Mouse (Mus musculus): ENCODE measurements around the gene Adam19. TPM values are rescaled to one million over a fixed set of nuclear protein-coding genes. Genes with fewer than 3 reads are reported as not detected.

Adam19 gene
- polyA plus RNA-seq, 1 experiment from 2014 or later, result 6.5 TPM

DNA sequence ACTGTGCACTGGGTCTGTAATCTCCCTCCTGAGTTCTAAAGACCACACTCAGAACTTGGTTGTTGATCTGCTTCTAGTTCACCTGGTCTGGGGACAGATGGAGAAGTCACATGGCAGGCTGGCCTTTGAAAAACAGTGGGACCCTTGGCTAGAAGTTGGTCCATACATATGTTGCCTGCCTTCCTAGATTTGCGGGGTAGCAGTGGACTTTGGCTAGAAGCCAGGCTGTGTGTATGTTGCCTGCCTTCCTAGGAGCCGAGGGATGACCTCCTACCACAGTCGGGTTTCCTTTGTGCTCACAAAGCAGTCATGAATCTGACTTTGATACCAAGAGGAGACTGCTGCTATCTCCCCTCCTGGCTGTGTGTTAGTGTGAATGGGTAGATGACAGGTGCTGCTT lies 41.3 kb downstream of the Adam19 start:
- DNase-seq (ENCODE audit: low spot score), result no peak

DNA sequence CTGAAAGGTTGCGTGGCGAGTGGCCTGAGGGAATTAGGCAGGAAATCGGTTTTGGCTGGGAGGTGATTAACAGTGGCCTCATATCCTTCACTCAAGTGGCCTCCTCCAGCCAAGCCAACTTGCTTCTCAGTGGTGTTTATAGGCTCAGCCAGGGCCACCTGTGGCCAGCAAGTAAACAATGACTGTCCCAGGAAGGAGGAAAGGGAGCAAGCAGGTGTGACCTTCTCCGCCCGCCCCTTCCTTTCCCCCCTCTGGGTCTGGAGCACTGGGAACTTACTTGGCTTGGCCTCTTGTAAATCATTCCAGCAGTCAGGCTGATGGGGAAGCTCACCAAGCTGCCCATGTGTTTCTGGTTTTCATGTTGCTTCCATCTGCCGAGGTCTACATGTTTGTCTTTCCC lies 46.3 kb downstream of the Adam19 start:
- no peak for DNase-seq (ENCODE audit: low spot score)

DNA sequence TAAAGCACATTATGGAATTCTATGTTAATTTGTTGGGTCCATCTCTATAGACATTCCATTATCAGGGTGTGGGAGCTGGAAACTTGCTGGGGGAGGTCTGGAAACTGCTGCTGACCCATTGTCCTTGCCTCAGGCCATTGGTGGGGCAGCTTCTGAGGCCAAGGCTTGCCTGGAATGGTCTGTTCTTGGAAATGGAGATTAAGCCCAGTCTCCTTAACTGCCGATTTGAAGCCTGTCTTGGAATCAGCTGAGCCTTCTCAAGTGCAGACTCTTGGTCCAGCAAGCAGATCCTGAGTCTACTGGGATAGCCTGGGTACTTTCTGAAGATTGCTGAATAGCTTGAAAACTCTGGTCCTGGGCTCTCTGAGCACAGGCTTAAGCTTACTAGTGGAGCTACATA lies 51.3 kb downstream of the Adam19 start:
- no peak for DNase-seq (ENCODE audit: low spot score)

DNA sequence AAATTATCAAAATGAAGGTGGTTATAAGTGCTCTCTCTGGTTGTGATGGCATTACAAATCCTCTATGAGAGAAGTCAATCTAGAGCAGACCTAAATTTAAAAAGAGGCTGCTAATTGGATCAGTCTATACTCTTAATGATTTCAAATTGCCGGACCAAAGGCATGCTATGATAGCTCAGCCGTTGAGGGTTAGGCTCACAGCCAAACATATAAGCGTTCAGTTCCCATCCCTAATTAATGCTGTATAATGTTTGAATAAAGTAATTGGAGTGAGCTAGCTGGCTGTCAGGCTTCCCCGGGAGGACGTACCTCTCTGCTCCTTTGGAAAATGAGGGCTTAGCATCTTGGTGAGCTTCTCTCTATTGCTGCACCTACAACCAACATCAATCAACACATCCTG lies 53.4 kb downstream of the Adam19 start:
- DNase-seq (ENCODE audit: low spot score), result no peak

DNA sequence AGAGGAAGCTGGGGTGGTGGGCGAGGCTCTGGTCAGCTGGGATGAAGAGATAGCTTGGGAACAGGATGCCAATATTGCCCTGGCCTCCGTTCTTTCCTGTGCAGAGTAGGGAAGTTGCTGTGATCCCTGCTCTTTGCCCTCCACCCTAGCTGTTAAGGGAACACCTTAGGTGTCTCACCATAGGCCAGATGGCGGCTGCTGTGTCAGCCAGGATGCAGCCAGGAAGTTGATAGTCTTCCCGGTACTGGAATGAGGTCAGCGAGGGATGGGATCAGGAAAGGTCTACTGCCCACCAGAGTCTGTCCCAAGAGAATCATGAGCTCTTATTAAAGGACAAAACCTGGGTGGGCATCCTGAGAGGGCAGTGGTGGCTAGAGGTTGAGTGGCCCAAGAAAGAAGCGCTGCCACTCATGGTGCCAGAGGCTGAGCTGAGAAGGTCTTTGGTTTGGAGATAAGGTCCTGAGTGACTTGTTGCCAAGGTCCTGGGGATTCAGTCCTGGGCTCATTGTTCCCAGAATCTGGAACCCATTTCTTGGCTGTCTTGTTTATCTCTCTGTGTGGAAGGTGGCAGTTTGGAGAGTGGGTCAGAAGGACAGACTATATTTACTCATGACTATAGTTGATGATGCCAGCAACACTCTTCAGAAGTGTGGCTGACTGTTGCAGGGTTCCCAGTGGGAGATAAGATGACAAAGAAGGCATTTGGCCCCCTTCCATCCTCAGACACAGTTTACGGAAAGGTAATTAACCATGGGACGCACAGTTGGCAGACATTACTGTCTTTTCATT lies 54.6 kb downstream of the Adam19 start:
- DNase-seq (ENCODE audit: low spot score), result no peak

DNA sequence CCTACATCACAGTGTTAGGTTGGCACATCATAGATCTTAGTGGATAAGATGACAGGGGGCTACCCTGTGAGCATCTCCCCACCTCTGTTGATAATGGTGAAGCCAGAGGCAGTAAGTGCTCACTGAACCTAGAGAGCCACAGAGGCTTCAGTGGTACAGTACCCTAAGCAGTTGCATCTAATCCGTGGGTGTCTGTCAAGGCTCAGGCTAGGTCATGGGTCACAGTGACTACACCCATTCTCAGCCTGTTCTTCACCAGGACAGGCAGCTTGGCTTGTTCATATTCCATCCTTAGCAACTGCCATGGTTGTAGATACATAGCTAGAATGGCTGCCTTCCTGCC lies 55.1 kb downstream of the Adam19 start:
- DNase-seq (ENCODE audit: low spot score), result no peak

DNA sequence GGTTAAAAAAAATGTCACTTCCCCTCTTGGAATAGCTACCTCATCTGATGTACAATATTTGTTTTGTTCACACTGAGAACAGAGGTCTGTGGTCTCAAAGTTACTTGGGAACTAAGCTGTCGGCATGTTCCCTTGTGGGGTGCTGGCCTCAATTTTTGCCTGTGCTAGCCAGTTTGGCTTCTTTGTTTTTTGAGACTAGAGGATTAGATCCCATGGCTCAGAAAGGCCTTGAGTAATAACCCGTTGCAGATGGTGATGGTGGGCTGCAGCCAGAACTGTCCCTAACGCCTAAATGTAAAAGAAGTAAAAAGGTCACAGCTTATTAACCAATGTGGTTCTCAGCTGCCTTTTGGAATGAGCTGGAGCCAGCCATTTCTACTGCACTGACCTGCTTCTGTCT lies 57.4 kb downstream of the Adam19 start:
- DNase-seq (ENCODE audit: low spot score), result no peak

DNA sequence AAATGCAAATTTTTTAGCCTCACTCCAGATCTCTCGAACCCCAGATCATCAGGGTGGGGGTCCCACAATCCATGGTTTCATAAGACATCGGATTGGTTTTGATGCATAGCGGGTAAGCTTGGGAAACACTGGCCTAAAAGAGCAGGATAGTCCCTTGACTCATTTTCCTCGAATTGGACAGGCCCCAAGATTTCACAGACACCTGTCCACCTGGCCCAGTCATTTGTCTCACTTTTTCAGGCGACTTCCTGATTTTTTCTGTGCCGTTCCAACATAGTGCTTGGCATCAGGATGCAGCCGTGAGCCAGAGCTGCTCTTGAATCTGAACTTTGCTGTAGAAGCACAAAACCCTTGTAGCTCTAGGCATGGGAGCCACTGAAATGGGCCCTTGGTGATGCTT lies 58.4 kb downstream of the Adam19 start:
- no peak for DNase-seq (ENCODE audit: low spot score)

DNA sequence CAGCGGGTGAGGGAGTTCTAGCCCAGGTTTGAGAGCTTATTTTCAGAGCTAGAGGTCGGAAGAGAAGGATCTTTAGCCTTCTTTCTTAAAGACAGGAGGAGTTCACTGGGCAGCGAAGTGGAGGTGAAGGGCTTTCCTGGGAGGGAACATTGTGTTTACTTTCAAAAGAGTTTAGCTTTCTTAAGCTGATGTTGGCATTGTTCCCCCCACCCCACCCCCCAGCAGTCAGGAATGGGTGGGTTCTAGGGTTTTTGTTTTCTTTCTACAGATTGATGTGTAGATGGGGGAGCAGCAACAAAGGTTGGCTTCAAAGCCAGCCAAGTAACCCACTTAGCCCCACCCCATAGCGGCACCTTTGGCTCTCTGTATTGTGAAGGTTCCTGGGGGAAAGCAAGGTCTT lies 59.2 kb downstream of the Adam19 start:
- DNase-seq (ENCODE audit: low spot score), result no peak

DNA sequence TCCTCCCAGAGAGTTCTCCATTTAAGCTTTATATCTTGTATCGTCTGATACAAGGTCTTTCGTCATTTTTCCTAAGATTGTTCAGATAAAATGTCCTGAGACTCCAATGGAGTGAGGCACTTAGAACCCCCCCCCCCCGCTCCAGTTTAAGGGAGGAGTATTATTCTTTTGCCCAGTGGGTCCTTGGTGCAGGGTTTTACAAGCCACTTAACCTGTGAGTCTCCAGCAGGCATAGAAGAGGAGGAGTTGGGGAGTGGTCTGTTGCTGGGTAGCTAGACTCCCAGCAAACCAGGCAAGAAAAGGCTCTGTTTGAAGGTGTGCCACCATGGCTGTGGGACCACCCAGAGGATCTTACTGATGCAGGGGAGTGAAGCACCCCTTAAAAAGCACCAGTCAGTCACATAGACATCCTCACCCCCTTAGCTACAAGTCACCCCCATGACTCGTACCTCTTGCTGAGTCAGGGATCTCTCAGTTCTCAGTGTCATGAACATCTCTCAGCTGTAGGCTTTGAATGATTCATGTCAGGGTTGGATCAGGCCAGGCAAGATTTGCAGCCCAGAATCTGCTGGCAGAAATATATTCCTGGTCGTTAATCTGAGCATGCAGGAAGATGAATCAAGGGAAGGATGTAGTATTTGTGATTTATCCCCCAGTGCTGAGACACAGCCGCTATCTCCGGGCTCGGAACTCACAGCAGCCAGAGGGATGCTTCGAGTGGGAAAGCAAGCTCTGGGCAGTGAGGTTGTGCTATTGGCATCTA lies 59.8 kb downstream of the Adam19 start:
- no peak for DNase-seq (ENCODE audit: low spot score)

DNA sequence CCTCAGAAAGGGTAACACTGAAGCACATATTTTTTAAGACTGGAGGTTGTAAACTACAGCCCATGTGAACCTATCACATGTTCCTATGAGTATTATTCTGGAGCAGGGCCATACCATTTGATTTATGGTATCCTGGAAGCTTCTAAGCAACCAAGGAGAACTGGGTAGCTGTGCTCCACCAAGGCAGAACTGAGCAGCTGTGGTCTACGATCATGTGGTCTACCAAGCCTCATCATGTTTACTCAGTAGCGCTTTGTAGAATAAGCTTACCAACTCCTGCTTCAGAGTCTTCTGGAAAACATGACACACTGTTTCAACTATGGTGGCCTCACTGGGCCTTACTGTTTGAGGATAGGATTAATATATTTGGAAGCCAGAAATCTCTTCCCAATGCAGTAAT lies 60.7 kb downstream of the Adam19 start:
- peak; percentile 37 for DNase-seq (ENCODE audit: low spot score)

DNA sequence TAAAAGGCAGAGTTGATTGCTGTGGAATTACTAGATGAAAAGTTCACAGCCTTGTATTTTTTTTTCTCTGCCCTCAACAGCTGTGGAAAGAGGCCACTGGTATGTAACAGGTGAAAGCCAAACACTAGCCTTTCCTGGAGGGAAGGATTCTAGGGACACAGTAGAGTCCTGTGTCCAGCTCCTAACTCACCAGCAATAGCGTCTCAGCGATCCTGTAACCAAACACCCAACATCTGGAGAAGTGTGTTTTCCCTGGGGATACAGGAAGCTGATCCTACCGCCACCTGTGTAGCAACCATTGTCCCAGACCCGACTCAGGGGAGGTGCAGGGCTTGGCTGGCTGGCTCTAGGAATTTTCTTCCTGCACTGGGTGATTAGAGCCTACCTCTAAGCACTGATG lies 63.8 kb downstream of the Adam19 start:
- DNase-seq (ENCODE audit: low spot score), result no peak

DNA sequence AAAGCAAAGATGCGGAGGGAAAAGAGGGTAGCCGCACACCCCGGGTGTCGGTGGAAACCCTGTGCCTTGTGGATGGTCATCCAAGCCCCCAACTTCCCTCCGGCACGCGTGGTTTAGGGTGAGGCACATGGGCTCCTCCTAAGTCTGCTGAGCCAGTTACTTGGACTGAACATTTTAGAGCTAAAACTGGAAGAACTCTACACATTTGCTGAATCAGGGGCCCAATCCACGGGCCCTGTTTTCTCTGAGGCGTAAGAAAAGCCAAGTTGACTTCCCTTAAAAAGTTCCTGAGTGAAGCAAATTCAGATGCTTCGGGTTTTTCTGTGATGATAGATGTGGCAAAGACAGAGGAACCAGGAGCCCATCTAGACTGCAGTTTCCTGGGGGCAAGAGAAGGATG lies 64.3 kb downstream of the Adam19 start:
- no peak for DNase-seq (ENCODE audit: low spot score)

DNA sequence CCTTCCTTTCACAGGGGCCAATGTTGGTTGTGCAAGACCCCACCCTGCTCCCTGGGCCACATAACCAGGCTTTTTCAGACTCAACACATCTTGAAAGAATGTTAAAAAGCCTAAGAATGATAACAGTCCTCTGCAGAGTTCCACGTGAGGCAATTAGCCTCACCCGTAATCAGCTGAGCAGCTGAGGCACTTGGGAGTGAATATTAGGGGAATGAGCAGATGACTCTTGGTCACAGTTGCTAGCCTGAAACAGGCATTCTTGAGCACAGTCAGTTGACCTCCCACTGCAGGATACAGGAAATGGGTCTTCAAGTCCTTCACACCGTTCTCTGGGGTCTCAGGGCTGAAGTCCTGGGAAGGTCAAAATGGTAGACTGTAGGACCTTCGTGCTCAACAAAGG lies 65.9 kb downstream of the Adam19 start:
- no peak for DNase-seq (ENCODE audit: low spot score)

DNA sequence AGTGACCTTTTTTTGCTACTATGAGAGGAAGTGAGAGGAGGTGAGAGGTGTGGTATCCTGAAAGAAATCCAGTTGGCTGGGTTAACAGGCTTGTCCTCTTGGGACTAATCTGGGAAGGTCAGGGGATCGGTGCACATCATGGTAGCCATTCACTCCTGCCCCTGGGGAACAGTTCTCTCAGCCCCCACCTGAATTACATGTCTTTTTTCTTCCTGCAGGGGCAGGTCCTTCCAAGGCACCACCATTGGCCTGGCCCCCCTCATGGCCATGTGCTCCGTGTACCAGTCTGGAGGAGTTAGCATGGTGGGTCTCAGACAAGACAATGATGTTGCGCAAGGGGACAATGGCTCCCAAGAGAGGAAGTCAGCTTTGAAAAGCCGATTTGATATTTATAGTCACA lies 67.1 kb downstream of the Adam19 start:
- no peak for DNase-seq (ENCODE audit: low spot score)

DNA sequence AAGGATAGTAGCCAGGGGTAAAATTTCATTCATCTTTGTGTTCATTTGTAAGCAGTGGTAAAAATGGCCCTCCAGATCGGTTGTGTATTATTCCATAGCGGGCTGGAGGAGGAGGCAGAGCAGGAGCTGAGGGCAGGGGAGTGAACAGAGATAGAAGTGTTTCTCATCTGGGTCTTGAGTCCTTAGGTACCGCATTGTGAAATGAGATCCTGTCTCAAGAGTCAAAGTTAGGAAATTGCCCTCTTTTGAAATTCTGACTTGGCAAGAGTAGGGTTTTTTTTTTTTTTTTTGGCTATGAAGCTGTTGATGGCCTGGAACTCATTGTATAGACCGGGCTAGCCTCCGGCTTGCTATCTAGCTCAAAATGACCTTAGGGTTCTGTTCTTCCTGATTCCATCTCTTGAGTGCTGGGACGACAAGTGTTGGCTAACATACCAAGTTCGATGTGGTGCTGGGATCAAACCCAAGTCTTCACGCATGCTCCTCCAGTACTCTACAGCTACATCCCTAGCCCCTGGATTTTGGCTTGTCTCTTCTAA lies 67.6 kb downstream of the Adam19 start:
- no peak for DNase-seq (ENCODE audit: low spot score)

DNA sequence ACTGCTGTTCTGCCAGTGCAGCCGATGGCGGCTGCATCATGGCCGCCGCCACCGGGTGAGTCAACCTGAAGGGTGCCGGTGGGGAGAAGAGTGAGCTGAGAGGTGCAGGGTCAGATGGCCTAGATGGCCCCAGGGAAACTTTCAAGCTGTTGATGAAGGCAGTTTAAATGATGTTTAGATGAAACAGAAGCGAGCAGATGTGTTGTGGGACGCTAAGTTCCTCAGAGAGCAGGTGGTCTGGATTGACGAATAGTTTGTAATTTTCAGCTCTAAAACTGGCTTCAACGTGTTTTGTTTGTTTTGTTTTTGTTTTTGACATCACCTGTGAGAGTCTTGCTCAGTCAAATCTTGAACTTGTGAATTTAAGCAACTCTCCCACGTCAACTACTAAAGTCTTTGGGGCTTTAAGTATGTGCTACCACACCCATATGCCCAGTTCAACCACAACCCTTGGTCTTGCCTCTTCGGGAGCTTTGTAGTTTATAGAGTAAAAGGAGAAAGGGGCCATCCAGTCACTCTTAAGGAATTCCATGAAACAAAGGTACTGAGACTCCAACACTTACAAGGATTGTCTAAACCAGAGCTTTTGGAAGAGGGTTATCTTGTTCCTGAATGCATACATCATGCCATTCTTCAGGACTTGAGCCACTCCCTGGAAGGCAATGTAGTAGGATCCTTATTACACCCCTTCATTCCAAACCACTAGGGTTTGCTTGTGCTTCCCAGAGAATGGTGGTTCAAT lies 69.5 kb downstream of the Adam19 start:
- DNase-seq (ENCODE audit: low spot score), result no peak

DNA sequence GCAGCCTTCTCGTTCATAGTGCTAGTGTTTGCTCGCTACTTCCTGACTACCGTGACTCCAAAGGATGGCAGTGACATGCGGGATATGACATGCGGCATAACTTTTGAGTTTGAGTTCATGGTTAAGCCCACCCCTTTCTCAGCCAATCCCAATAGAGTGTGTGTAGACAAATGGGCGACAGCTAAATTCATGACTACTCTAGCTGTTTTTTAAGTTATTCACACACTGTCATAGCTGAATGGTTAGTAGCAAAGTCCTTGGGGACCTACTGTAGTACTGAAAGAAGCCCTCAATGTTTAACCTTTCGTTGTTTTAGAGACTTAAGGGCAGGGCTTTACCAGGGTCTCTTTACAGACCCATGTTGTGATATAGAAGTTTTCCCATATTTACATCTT lies 70.0 kb downstream of the Adam19 start:
- no peak for DNase-seq (ENCODE audit: low spot score)

DNA sequence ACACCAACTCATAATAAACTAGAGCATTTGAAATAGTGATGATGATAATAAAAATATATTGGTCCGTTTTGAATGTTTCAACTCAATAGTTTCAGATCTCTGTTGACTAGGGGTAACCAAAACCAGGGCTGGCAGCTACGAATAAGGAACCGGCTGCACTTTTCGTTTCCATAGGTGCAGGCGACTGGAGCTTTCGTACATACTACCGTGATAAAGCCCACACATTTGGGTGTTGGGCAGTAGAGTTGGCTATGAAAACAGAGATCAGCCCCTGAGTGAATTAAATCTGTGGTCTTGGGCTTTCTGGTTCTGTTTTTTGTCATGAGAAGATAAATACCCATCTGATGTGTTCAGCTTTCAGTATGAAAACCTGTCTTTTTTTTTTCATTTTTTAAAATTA lies 70.5 kb downstream of the Adam19 start:
- no peak for DNase-seq (ENCODE audit: low spot score)

DNA sequence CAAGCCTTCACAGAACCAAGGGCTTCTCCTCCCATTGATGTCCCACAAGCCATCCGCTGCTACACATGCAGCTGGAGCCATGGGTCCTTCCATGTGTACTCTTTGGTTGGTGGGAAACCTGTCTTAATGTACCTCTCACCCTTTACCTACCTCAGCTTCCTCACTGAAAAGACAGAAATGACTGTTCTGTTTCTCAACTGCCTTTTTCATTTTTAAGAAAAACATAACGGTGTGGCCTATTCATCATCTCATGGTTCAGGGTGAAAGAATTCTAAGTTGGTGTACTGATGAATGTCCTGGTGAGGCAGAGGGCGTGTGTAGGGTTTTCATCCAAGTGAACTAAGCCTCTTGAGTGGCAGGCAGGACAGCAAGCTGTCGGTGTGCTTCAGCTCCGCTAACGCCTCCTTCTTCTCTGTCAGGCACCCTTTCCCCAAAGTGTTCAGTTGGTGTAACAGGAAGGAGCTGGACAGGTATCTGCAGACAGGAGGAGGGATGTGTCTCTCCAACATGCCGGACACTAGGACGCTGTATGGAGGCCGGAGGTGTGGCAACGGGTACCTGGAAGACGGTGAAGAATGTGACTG lies 71.1 kb downstream of the Adam19 start:
- DNase-seq (ENCODE audit: low spot score), result no peak

DNA sequence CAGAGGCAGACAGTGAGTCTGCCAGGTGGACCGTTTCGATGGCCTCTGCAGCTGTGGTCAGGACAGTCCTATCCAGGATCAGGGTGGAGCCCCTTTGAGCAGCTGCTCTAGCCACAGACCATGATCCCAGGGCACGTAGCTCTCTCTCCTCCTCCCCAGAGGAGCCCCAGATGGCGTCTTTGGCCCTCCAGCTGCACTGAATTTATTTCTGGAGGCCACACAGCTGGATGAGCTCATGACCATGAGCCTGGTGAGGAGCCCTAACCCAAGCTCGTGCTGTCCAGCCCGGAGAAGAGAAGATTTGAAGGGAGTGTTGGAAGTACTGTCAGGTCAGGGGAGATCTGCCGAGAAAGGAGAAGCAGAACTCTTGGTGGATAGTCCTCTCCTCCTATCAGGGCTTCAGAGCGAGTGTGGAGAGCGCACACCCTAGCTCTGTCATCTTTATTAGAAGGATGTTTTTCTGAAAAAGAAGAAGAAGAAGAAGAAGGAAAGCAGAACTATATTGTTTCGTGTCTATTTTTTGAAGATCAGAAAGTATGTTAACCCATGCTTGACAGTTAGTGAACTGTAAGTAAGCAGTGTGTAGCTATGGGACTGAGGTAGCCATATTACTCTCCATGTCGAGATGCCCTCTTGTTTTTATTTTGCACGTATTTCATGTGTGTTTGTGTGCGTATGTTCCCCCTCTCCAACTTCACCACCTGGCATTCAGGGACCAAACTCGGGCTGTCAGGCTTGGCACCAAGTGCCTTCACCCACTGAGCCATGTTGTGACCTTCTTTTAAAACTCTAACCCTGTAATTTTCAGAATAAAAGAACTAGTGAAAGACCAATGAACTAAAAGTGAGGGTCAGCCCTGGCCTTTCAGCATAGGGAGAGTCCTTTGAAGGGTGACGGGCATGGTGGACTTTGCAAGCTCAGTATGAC lies 72.1 kb downstream of the Adam19 start:
- peak; percentile 18 for DNase-seq (ENCODE audit: low spot score)
